Mouse (Mus musculus) heart, adult 2 months (tissue): ENCODE measurements around the gene Xpo6. TPM values are rescaled to one million over a fixed set of nuclear protein-coding genes. Genes with fewer than 3 reads are reported as not detected.

Experiments used
- DNase-seq, 2 experiments: peaks; one replicate each; pipeline ENCODE4 v3.0.0; 2021
- H3K27ac ChIP-seq: fragments of 200-600 bp; 2 replicates; pipeline ENCODE4 v1.8.1; 2022
- H3K27me3 ChIP-seq: fragments of 200-500 bp; 2 replicates; pipeline ENCODE4 v1.6.1; 2012; ENCODE audit warnings: mild to moderate bottlenecking, low read length, inconsistent platforms, mixed read lengths; ENCODE audit not compliant: control insufficient read depth, insufficient read depth
- H3K36me3 ChIP-seq: fragments of 200-500 bp; 2 replicates; pipeline ENCODE4 v1.6.1; 2012; ENCODE audit warnings: low read length, inconsistent platforms; ENCODE audit not compliant: control insufficient read depth, insufficient read depth
- H3K4me1 ChIP-seq: fragments of 200-500 bp; 2 replicates; pipeline ENCODE4 v1.6.1; 2011; ENCODE audit warnings: low read length; ENCODE audit not compliant: control insufficient read depth, insufficient read depth
- H3K4me3 ChIP-seq: fragments of 200-600 bp; 2 replicates; pipeline ENCODE4 v1.8.1; 2022
- H3K79me2 ChIP-seq: fragments of 200-500 bp; replicated peaks from 2 replicates; pipeline ENCODE4 v1.6.1; 2012; ENCODE audit warnings: mild to moderate bottlenecking, inconsistent platforms, low read length, moderate library complexity, mixed read lengths; ENCODE audit not compliant: control insufficient read depth, insufficient read depth
- H3K9ac ChIP-seq: fragments of 200-500 bp; 2 replicates; pipeline ENCODE4 v1.6.1; 2012; ENCODE audit warnings: low read depth, mild to moderate bottlenecking, control low read depth, inconsistent platforms, low read length, mixed read lengths
- CTCF ChIP-seq: fragments of 200-600 bp; IDR thresholded peaks from 2 replicates; pipeline ENCODE4 v1.8.1; 2022; ENCODE audit warnings: antibody characterized with exemption, mild to moderate bottlenecking, moderate library complexity
- EP300 ChIP-seq: fragments of 200-500 bp; IDR thresholded peaks from 2 replicates; pipeline ENCODE4 v1.6.1; 2011; ENCODE audit warnings: low read depth, low read length, control low read depth; ENCODE audit not compliant: insufficient read depth
- POLR2A ChIP-seq: fragments of 200-500 bp; IDR thresholded peaks from 2 replicates; pipeline ENCODE4 v1.6.1; 2011; ENCODE audit warnings: mild to moderate bottlenecking, low read depth, low read length, control low read depth; ENCODE audit not compliant: insufficient read depth
- WGBS: fragments of 180-500 bp; shearing (Covaris S2); methylation state at CpG from one replicate; pipeline ENCODE4 v1.1.7; 2018; 5-methylcytosine and 5-hydroxymethylcytosine counted together
- intact Hi-C: fragments of 180-260 bp; cut with DNase I; formaldehyde crosslinking; loops from one replicate; pipeline ENCODE4 v1.15.1; 2025
- long read RNA-seq: library from polyadenylated mRNA; stranded (forward); transcript quantifications from one replicate; pipeline ENCODE4 v2.0.0, GENCODE M21; 2021
- polyA plus RNA-seq: library from polyadenylated mRNA; depleted of rRNA; stranded (reverse); fragments of >200 nt; gene quantifications from 2 replicates; pipeline ENCODE4 v1.2.3, GENCODE M21; 2012; rRNA removed
- total RNA-seq, 2 experiments: library from RNA; stranded (reverse); gene quantifications; 2 replicates each; pipeline ENCODE4 v1.2.3; 2021

Gene Xpo6
- total RNA-seq = 10 to 100 TPM; 16.5 to 16.8 TPM
- polyA plus RNA-seq = 133 and 148 TPM in 2 replicates
- long read RNA-seq, full-length matches to known transcripts = 2 of 8 reads
- long read RNA-seq, partial matches to known transcripts = 1 of 8 reads
- long read RNA-seq, other reads (novel, unspliced or antisense) = 5 of 8 reads

DNA sequence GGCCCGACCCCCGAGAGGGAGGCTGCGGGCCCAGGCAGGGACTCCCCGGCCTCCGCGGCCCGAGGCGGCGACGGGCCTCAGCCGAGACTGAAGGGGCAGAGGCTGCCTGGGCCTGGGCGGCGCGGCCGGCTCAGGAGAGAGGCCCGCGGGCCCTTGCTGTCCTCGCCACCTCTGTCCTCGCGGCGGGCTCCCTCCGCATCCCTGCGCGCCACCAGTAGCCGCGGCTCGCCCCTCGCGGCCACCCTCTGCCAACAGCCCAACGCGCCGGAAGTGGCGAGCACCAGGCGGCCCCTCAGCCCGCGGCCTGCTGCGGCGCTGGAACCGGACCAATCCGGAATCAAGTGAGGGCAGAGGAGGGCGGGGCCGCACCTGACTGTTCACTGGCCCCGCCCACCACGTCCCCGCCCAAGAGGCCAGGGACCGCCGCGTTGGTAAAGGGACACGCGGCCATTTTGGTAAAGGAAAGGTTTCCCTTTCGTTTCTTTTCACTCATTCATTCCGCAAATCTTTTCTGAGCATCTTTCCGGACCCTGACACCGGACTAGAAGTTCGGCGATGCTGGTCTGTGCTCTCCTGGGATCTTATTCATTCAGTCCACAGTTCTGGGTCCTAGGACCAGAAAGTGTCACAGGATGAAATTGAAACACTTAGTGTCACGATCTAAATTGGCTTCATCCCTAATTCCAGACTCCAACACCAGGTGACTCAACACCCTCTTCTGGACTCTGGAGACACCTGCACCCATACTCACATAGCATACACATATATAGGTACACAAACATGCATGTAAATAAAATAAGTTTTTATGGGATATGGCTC is at the start of gene Xpo6:
Gene Xpo6 (minus strand): TSS at position 324 of the 819 bp plus-strand sequence.
- peak within 1 kb of the TSS; percentile 83 for H3K9ac ChIP-seq
- peak within 1 kb of the TSS; percentile 84 for H3K4me3 ChIP-seq
- intact Hi-C loops = no loop called here
- peaks cover 1% of the 10 kb centered on the region; the same call in 1 of the 2 replicates for H3K79me2 ChIP-seq
- under 1% methylated on average over 55 of the region's 57 CpGs for WGBS
- H3K27me3 ChIP-seq = no peaks in the 10 kb centered on the region
- H3K27ac ChIP-seq = peak within 1 kb of the TSS; percentile 86
- no peaks in the 10 kb centered on the region for H3K36me3 ChIP-seq
- H3K4me1 ChIP-seq = peaks cover 4% of the 10 kb centered on the region
- TF ChIP-seq POLR2A (no peak), CTCF (peak; percentile 27), EP300 (no peak)
- DNase-seq = peak; percentile 94 to 95

DNA sequence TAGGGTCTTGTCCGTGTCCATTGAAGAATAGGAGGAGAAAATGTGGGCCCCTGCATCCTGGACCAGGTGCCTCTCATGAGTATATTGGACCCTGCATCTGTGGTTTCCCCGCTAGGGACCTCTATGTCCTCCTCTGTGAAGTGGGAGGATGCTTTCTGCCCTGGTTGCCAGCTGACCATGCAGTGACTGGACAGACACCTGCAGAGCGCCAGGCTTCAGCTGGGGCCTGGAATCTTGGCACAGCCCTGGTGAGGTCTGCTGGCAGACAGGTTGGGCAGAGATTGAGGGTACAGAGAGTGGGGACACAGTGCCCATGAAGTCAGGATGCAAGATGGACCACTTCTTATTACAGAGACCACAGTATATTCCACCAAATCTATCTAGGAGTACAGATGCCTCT is 49.7 kb upstream of the Xpo6 start:
- H3K9ac ChIP-seq = peak overlapping the region; percentile 73
- H3K36me3 ChIP-seq = no peaks in the 10 kb centered on the region
- H3K4me3 ChIP-seq = peak overlapping the region; percentile 48
- DNase-seq = peak in 1 of 2 experiments; percentile 35
- intact Hi-C loops = loop anchor here (2.0 kb wide), 1 partner anchor 33 kb away; no protein-coding TSS in a partner anchor
- no peaks in the 10 kb centered on the region for H3K27me3 ChIP-seq
- TF ChIP-seq EP300 (no peak), POLR2A (no peak)
- H3K27ac ChIP-seq = peak overlapping the region; percentile 93
- H3K79me2 ChIP-seq = 0 out of 2 replicates have a peak, but pooled peaks cover 1% of the 10 kb centered on the region
- WGBS = 61% methylated on average over 3 of the region's 3 CpGs
- H3K4me1 ChIP-seq = 0 out of 2 replicates have a peak, but pooled peaks cover 1% of the 10 kb centered on the region

DNA sequence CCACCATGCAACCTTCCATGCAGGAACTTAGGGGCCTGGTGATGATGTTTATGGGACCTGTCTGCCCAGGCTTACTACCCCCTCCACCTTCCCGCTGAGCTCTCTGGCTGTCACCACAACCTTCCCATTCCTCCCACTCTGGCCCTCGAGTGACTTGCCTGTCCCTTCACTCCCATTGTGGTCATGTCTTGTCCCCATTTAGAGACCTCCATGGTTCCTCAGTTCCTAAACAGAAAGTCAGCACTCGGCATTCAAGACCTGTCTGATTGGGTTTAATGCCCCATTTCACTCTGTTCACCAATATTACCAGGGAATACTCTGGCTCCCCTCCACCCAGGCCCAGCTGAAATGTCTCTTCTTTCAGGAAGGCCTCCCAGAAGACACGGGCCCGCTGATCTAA is 48.8 kb upstream of the Xpo6 start:
- no peaks in the 10 kb centered on the region for H3K36me3 ChIP-seq
- H3K79me2 ChIP-seq = no peaks in the 10 kb centered on the region
- peak overlapping the region; percentile 73 for H3K9ac ChIP-seq
- no peak for DNase-seq
- H3K27ac ChIP-seq = peak overlapping the region; percentile 93
- 46% methylated on average over 5 of the region's 5 CpGs for WGBS
- H3K4me1 ChIP-seq = 0 out of 2 replicates have a peak, but pooled peaks cover 1% of the 10 kb centered on the region
- H3K27me3 ChIP-seq = no peaks in the 10 kb centered on the region
- intact Hi-C loops = no loop called here
- TF ChIP-seq POLR2A (no peak), EP300 (no peak), CTCF (no peak)
- peak overlapping the region; percentile 48 for H3K4me3 ChIP-seq

DNA sequence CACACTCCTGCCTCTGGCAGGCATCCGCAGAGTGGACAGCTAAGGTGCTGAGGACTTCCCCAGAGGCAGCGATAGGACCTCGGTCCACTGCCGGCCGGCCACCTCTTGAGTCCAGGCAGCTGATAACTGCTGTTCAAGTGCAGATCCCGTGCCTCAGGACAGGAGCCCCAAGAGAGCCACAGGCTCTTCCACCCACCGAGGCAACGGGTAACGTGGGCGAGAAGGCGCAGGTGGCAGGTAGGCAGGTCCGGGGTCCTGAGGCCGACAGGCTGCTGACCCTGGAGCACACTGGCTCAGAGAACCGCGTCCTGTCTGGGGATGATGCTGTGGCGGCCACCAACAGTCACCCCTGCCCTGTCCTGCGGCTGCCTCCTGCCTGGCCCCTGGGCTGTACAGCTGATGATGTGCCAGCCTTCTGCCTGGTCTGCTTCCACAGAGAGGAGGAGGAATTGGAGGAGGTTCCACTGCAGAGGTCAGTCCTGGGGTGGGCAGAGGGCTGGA is 48.4 kb upstream of the Xpo6 start:
- Histone ChIP-seq H3K27me3 (no peaks in the 10 kb centered on the region), H3K4me1 (0 out of 2 replicates have a peak, but pooled peaks cover 1% of the 10 kb centered on the region), H3K4me3 (peak overlapping the region; percentile 48), H3K79me2 (no peaks in the 10 kb centered on the region), H3K27ac (peak overlapping the region; percentile 93), H3K36me3 (no peaks in the 10 kb centered on the region), H3K9ac (peak overlapping the region; percentile 73)
- TF ChIP-seq EP300 = no peak
- DNase-seq = peak; percentile 27 to 35
- 30% methylated on average over 17 of the region's 17 CpGs for WGBS
- intact Hi-C loops = no loop called here

DNA sequence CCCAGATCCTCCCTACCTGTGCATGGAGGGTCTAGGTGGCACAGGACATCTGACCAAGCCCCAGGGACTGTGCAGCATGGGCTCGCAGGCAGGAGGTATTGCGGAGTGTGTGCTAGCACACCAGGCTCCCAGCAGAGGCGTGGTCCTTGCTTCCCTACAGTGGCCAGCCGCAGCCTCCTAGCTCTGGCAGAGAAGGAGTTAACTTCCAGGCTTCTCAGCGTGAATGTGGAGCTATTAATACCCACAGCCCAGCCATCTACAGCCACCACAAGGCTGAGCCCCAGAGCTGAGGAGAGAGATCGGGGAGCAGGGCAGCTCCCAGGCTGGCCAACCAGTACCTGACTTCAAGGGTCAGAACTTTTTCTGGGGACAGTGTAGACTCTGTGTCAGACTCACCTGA is 47.8 kb upstream of the Xpo6 start:
- peak overlapping the region; percentile 93 for H3K27ac ChIP-seq
- DNase-seq = peak; percentile 58 to 61
- peak overlapping the region; percentile 48 for H3K4me3 ChIP-seq

More for the DNA sequence above, 47.8 kb upstream of the Xpo6 start:
- TF ChIP-seq CTCF (no peak), POLR2A (peak; percentile 91), EP300 (peak; percentile 55; the same call in 1 of the 2 replicates)
- peak overlapping the region; percentile 73 for H3K9ac ChIP-seq
- H3K36me3 ChIP-seq = no peaks in the 10 kb centered on the region
- H3K27me3 ChIP-seq = no peaks in the 10 kb centered on the region
- 7% methylated on average over 6 of the region's 6 CpGs for WGBS
- H3K79me2 ChIP-seq = no peaks in the 10 kb centered on the region
- intact Hi-C loops = no loop called here
- H3K4me1 ChIP-seq = 0 out of 2 replicates have a peak, but pooled peaks cover 1% of the 10 kb centered on the region
